Mouse (Mus musculus) ES-Bruce4 (cell line): ENCODE results near the gene Grin2a.

Experiments used
- CTCF ChIP-seq: IDR thresholded peaks from one replicate; pipeline ENCODE4 v1.8.1; 2011; ENCODE audit warnings: low read depth, low read length
- EP300 ChIP-seq: IDR thresholded peaks from 2 replicates; pipeline ENCODE4 v1.6.1; 2011; ENCODE audit warnings: low read depth, low read length; ENCODE audit not compliant: insufficient read depth

- TF ChIP-seq CTCF, result no peak
- no peak for TF ChIP-seq EP300
Measured at GRCm38 (mm10) chr16:9978173-9978572, 17.2 kb downstream of the Grin2a start.
